Mouse (Mus musculus) heart, embryonic 11.5 days (tissue): ENCODE measurements around the gene Sgsm3. TPM values are rescaled to one million over a fixed set of nuclear protein-coding genes. Genes with fewer than 3 reads are reported as not detected.

ENCODE experiments used
- ATAC-seq: fragments of 200-750 bp; cut with Nextera tagmentation; replicated peaks from 2 replicates; pipeline ENCODE4 v1.8.0; 2017; ENCODE audit warnings: moderate library complexity; ENCODE audit not compliant: insufficient number of reproducible peaks, low FRiP score, low TSS enrichment
- H3K27ac ChIP-seq: fragments of 300-500 bp; sonication (generic); 2 replicates; pipeline ENCODE4 v1.5.1; 2014; ENCODE audit warnings: mild to moderate bottlenecking, low read depth, low read length
- H3K27me3 ChIP-seq: fragments of 300-500 bp; sonication (generic); 2 replicates; pipeline ENCODE4 v1.6.1; 2014; ENCODE audit warnings: mild to moderate bottlenecking, low read length, mixed read lengths; ENCODE audit not compliant: control insufficient read depth, insufficient read depth
- H3K36me3 ChIP-seq: fragments of 300-500 bp; sonication (generic); 2 replicates; pipeline ENCODE4 v1.6.1; 2014; ENCODE audit warnings: mild to moderate bottlenecking, low read length, moderate library complexity, mixed read lengths; ENCODE audit not compliant: control insufficient read depth, insufficient read depth
- H3K4me1 ChIP-seq: fragments of 300-500 bp; sonication (generic); 2 replicates; pipeline ENCODE4 v1.6.1; 2014; ENCODE audit warnings: low read length; ENCODE audit not compliant: control insufficient read depth, insufficient read depth
- H3K4me2 ChIP-seq: fragments of 300-500 bp; sonication (generic); 2 replicates; pipeline ENCODE4 v1.6.1; 2014; ENCODE audit warnings: mild to moderate bottlenecking, moderate library complexity
- H3K4me3 ChIP-seq: fragments of 300-500 bp; sonication (generic); 2 replicates; pipeline ENCODE4 v1.5.1; 2014; ENCODE audit warnings: low read depth, low read length
- H3K9ac ChIP-seq: fragments of 300-500 bp; sonication (generic); 2 replicates; pipeline ENCODE4 v1.6.1; 2014; ENCODE audit warnings: mild to moderate bottlenecking, low read depth, low read length, moderate library complexity
- H3K9me3 ChIP-seq: fragments of 300-500 bp; sonication (generic); replicated peaks from 2 replicates; pipeline ENCODE4 v1.6.1; 2016; ENCODE audit warnings: low read length; ENCODE audit not compliant: control insufficient read depth
- WGBS: fragments of 180-500 bp; shearing (Covaris S2); extraction: QIAGEN DNeasy Blood & Tissue Kit; methylation state at CpG from one replicate; pipeline ENCODE4 v1.1.7; 2014; ENCODE audit not compliant: insufficient replicate concordance; 5-methylcytosine and 5-hydroxymethylcytosine counted together
- polyA plus RNA-seq: library from polyadenylated mRNA; unstranded; fragments of >200 nt; fragmentation: Nextera tagmentation; extraction: Ambion mirVana; gene quantifications from 2 replicates; pipeline ENCODE4 v1.2.1, GENCODE M21; 2014

Gene Sgsm3
- polyA plus RNA-seq, 1 experiment from 2014 or later, result 13.6 TPM

GRCm38 (mm10) chr15:80955836-80956438 lies 21.6 kb upstream of the Sgsm3 start:
- H3K4me3 ChIP-seq, result no peak overlapping the region
- H3K9ac ChIP-seq, result no peak overlapping the region
- H3K4me1 ChIP-seq, result no peaks in the 10 kb centered on the region
- no peaks in the 10 kb centered on the region for H3K27me3 ChIP-seq
- H3K27ac ChIP-seq, result no peak overlapping the region
- no peak overlapping the region for H3K4me2 ChIP-seq
- 91% methylated on average over 12 of the region's 12 CpGs for WGBS
- peaks cover 34% of the 10 kb centered on the region for H3K36me3 ChIP-seq
- ATAC-seq, result no peak
- H3K9me3 ChIP-seq, result no peaks in the 10 kb centered on the region

- Histone ChIP-seq H3K9ac (no peak overlapping the region), H3K4me3 (no peak overlapping the region), H3K4me1 (no peaks in the 10 kb centered on the region), H3K27me3 (no peaks in the 10 kb centered on the region), H3K36me3 (peaks cover 34% of the 10 kb centered on the region), H3K27ac (no peak overlapping the region), H3K9me3 (no peaks in the 10 kb centered on the region), H3K4me2 (no peak overlapping the region)
- no peak for ATAC-seq
- 81% methylated on average over 1 of the region's 1 CpGs for WGBS
Measured at GRCm38 (mm10) chr15:80969371-80969770, 8.2 kb upstream of the Sgsm3 start.

GRCm38 (mm10) chr15:80974311-80974710 lies 3.3 kb upstream of the Sgsm3 start:
- ATAC-seq, result no peak
- Histone ChIP-seq H3K9ac (no peak overlapping the region), H3K27me3 (no peaks in the 10 kb centered on the region), H3K4me2 (no peak overlapping the region), H3K36me3 (0 out of 2 replicates have a peak, but pooled peaks cover 2% of the 10 kb centered on the region), H3K9me3 (no peaks in the 10 kb centered on the region), H3K4me1 (peaks cover 4% of the 10 kb centered on the region; the same call in 1 of the 2 replicates), H3K27ac (no peak overlapping the region), H3K4me3 (no peak overlapping the region)
- 62% methylated on average over 5 of the region's 5 CpGs for WGBS

GRCm38 (mm10) chr15:80975666-80976065 lies 1.9 kb upstream of the Sgsm3 start:
- Histone ChIP-seq H3K36me3 (no peaks in the 10 kb centered on the region), H3K9ac (no peak overlapping the region), H3K9me3 (no peaks in the 10 kb centered on the region), H3K4me1 (peaks cover 4% of the 10 kb centered on the region; the same call in 1 of the 2 replicates), H3K4me3 (no peak overlapping the region), H3K27me3 (no peaks in the 10 kb centered on the region), H3K27ac (no peak overlapping the region), H3K4me2 (no peak overlapping the region)
- 78% methylated on average over 3 of the region's 3 CpGs for WGBS
- ATAC-seq, result no peak

GRCm38 (mm10) chr15:80979611-80980010 lies 2.0 kb downstream of the Sgsm3 start:
- no peaks in the 10 kb centered on the region for H3K27me3 ChIP-seq
- no peaks in the 10 kb centered on the region for H3K36me3 ChIP-seq
- no peaks in the 10 kb centered on the region for H3K9me3 ChIP-seq
- H3K27ac ChIP-seq, result no peak overlapping the region
- WGBS, result 73% methylated on average over 4 of the region's 4 CpGs
- peaks cover 7% of the 10 kb centered on the region; the same call in 1 of the 2 replicates for H3K4me1 ChIP-seq
- H3K4me2 ChIP-seq, result no peak overlapping the region
- no peak for ATAC-seq
- H3K9ac ChIP-seq, result no peak overlapping the region
- H3K4me3 ChIP-seq, result no peak overlapping the region

- H3K9ac ChIP-seq, result no peak overlapping the region
- no peak overlapping the region for H3K4me2 ChIP-seq
- ATAC-seq, result no peak
- no peaks in the 10 kb centered on the region for H3K9me3 ChIP-seq
- no peaks in the 10 kb centered on the region for H3K36me3 ChIP-seq
- no peak overlapping the region for H3K4me3 ChIP-seq
- WGBS, result 35% methylated on average over 4 of the region's 4 CpGs
- H3K27ac ChIP-seq, result no peak overlapping the region
- peaks cover 7% of the 10 kb centered on the region; the same call in 1 of the 2 replicates for H3K4me1 ChIP-seq
- no peaks in the 10 kb centered on the region for H3K27me3 ChIP-seq
Measured at GRCm38 (mm10) chr15:80981176-80981575, 3.6 kb downstream of the Sgsm3 start.

GRCm38 (mm10) chr15:80983264-80983663 lies 5.7 kb downstream of the Sgsm3 start:
- Histone ChIP-seq H3K27me3 (no peaks in the 10 kb centered on the region), H3K27ac (no peak overlapping the region), H3K9me3 (no peaks in the 10 kb centered on the region), H3K4me3 (no peak overlapping the region), H3K4me1 (peaks cover 6% of the 10 kb centered on the region; the same call in 1 of the 2 replicates), H3K9ac (no peak overlapping the region), H3K4me2 (no peak overlapping the region), H3K36me3 (no peaks in the 10 kb centered on the region)
- ATAC-seq, result no peak
- 87% methylated on average over 2 of the region's 2 CpGs for WGBS

GRCm38 (mm10) chr15:80988331-80988730 lies 10.8 kb downstream of the Sgsm3 start:
- H3K4me2 ChIP-seq, result no peak overlapping the region
- H3K9ac ChIP-seq, result no peak overlapping the region
- 33% methylated on average over 1 of the region's 1 CpGs for WGBS
- H3K4me3 ChIP-seq, result no peak overlapping the region
- no peaks in the 10 kb centered on the region for H3K9me3 ChIP-seq
- no peak overlapping the region for H3K27ac ChIP-seq
- no peaks in the 10 kb centered on the region for H3K4me1 ChIP-seq
- no peak for ATAC-seq
- H3K27me3 ChIP-seq, result no peaks in the 10 kb centered on the region
- no peaks in the 10 kb centered on the region for H3K36me3 ChIP-seq

- Histone ChIP-seq H3K9ac (no peak overlapping the region), H3K27me3 (no peaks in the 10 kb centered on the region)
- WGBS, result 61% methylated on average over 3 of the region's 3 CpGs
Measured at GRCm38 (mm10) chr15:80989712-80990111, 12.1 kb downstream of the Sgsm3 start.

More at GRCm38 (mm10) chr15:80989712-80990111, 12.1 kb downstream of the Sgsm3 start:
- Histone ChIP-seq H3K9me3 (no peaks in the 10 kb centered on the region), H3K4me2 (no peak overlapping the region), H3K36me3 (no peaks in the 10 kb centered on the region), H3K4me1 (no peaks in the 10 kb centered on the region), H3K27ac (no peak overlapping the region), H3K4me3 (no peak overlapping the region)
- ATAC-seq, result no peak
